ENCODE assay signal across 29 mouse cellular contexts in the genomic region with DNA sequence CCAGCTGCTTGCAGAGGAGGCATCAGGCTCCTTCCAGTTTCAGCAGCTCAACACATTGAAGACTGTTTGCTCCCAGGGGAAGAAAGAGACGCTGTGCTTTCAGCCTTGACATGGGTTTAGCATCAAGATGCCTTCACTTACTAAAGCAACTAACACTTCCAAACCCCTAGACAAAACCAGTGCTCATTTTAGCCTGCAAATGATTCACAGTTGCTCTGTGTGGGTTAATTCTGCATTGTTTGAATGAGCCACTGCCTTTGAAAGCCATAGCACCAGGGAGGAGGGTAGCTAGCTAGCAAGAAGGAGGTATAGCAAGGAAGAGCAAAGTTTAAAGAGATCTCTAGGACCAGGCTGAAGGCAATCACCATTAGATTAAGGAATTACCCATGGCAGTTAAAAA.
DNase-seq lines count a peak whose midpoint lies in the region; ATAC-seq and TF ChIP-seq lines count a peak whose summit lies in the region.
"Had no signal": no experiment of that assay in that cellular context is flagged by ENCODE, and none has a peak within 500 bp of the region (broad histone marks: within the 10 kb centered on the region; RNA-seq: fewer than 3 reads in every experiment).

No protein-coding gene starts in this region.

- H3K4me3 ChIP-seq in midbrain, postnatal 0 days (ENCODE audit: low read depth, low read length): no peak overlapping the region
- no peak overlapping the region for H3K4me3 ChIP-seq in midbrain, embryonic 13.5 days (replicated peaks)
- H3K4me3 ChIP-seq: embryonic facial prominence, embryonic 10.5 days; embryonic facial prominence, embryonic 12.5 days; erythroblast, embryonic 14.5 days; forebrain, embryonic 10.5 days; forebrain, embryonic 12.5 days had no signal

- H3K9ac ChIP-seq in midbrain, postnatal 0 days (replicated peaks; ENCODE audit: low read length, poor library complexity, severe bottlenecking): no peak overlapping the region
- no peak overlapping the region for H3K9ac ChIP-seq in midbrain, embryonic 13.5 days (replicated peaks)
- H3K9ac ChIP-seq: embryonic facial prominence, embryonic 12.5 days; forebrain, embryonic 12.5 days had no signal

- no peaks in the 10 kb centered on the region for H3K27me3 ChIP-seq in midbrain, postnatal 0 days (ENCODE audit: insufficient read depth, low read length)
- H3K27me3 ChIP-seq in midbrain, embryonic 13.5 days: no peaks in the 10 kb centered on the region
- H3K27me3 ChIP-seq: CH12.LX; embryonic facial prominence, embryonic 12.5 days; Patski had no signal

- H3K27ac ChIP-seq in midbrain, postnatal 0 days (ENCODE audit: low read depth, low read length): no peak overlapping the region
- H3K27ac ChIP-seq in midbrain, embryonic 13.5 days: no peak overlapping the region
- H3K27ac ChIP-seq: embryonic facial prominence, embryonic 10.5 days; embryonic facial prominence, embryonic 12.5 days; forebrain, embryonic 10.5 days; forebrain, embryonic 12.5 days had no signal

- TF ChIP-seq CTCF in midbrain, postnatal 0 days (IDR thresholded peaks at IDR 0.05): no peak

- WGBS in midbrain, postnatal 0 days: 68% methylated on average over 1 of the region's 1 CpGs
- WGBS in midbrain, embryonic 13.5 days: 83% methylated on average over 1 of the region's 1 CpGs

- H3K9me3 ChIP-seq in midbrain, postnatal 0 days (ENCODE audit: low read length): no peaks in the 10 kb centered on the region
- H3K9me3 ChIP-seq in midbrain, embryonic 13.5 days: no peaks in the 10 kb centered on the region
- H3K9me3 ChIP-seq: embryonic facial prominence, embryonic 10.5 days; embryonic facial prominence, embryonic 12.5 days; forebrain, embryonic 10.5 days; forebrain, embryonic 12.5 days; G1E had no signal

- peak; percentile 20; the same call in 1 of the 2 replicates for ATAC-seq in frontal cortex, adult (ENCODE audit: low TSS enrichment)
- ATAC-seq in midbrain, postnatal 0 days (ENCODE audit: low FRiP score): no peak
- no peak for ATAC-seq in midbrain, embryonic 13.5 days
- ATAC-seq in erythroblast, adult 5-6 weeks (replicated peaks; ENCODE audit: low FRiP score, poor library complexity, severe bottlenecking): no peak
- ATAC-seq: activated CD4-positive, CD25-positive, alpha-beta regulatory T cell, adult 4 months; CD4-positive, CD25-positive, alpha-beta regulatory T cell, adult 4 months; forebrain, embryonic 14.5 days; forebrain, embryonic 16.5 days; Patski had no signal

- no peak for DNase-seq in frontal cortex, postnatal 25 days (ENCODE audit: low spot score in 2 of 2)
- peak; percentile 23 for DNase-seq in midbrain, postnatal 0 days (ENCODE audit: low spot score)
- DNase-seq in testis, postnatal 10 days (ENCODE audit: low spot score): peak; percentile 5
- no peak for DNase-seq in testis, postnatal 14 days (ENCODE audit: low spot score)
- DNase-seq in telencephalon, adult 2 months (ENCODE audit: low read depth, low spot score): peak; percentile 24
- DNase-seq: adrenal gland, adult 8-10 months; adrenal gland, postnatal 14 days; adrenal gland, postnatal 36 days; B cell, adult 2 months; cerebellum, adult 11 months; cerebellum, adult 2 months; cerebellum, adult 9-10 months; cerebellum, postnatal 10 days; cerebellum, postnatal 25 days had no signal

- no peaks in the 10 kb centered on the region for H3K36me3 ChIP-seq in midbrain, postnatal 0 days (ENCODE audit: insufficient read depth, low read length)
- H3K36me3 ChIP-seq in midbrain, embryonic 13.5 days: no peaks in the 10 kb centered on the region
- H3K36me3 ChIP-seq: embryonic facial prominence, embryonic 10.5 days; embryonic facial prominence, embryonic 12.5 days; forebrain, embryonic 10.5 days; forebrain, embryonic 12.5 days; G1E had no signal

- H3K4me1 ChIP-seq in midbrain, postnatal 0 days (ENCODE audit: insufficient read depth, low read length): no peaks in the 10 kb centered on the region
- H3K4me1 ChIP-seq in midbrain, embryonic 13.5 days (replicated peaks): no peaks in the 10 kb centered on the region
- H3K4me1 ChIP-seq: embryonic facial prominence, embryonic 10.5 days; embryonic facial prominence, embryonic 12.5 days had no signal

- H3K4me2 ChIP-seq in midbrain, postnatal 0 days (ENCODE audit: low read depth, low read length, poor library complexity, severe bottlenecking): no peak overlapping the region
- H3K4me2 ChIP-seq in midbrain, embryonic 13.5 days (replicated peaks): no peak overlapping the region
- H3K4me2 ChIP-seq: embryonic facial prominence, embryonic 12.5 days; forebrain, embryonic 12.5 days had no signal

Comparison
In these comparisons a context has a peak if more than half of its experiments do, and no peak if none do; other contexts are left out.
1. DNase-seq: peak in midbrain, postnatal 0 days (single experiment), testis, postnatal 10 days (single experiment) and telencephalon, adult 2 months (single experiment); none in frontal cortex, postnatal 25 days (0 of 2) and testis, postnatal 14 days (single experiment).